Mouse (Mus musculus) cortical plate, adult 2 months (tissue): ENCODE results near the gene Tenm2. TPM values are rescaled to one million over a fixed set of nuclear protein-coding genes. Genes with fewer than 3 reads are reported as not detected.

Experiments used
- H3K27ac ChIP-seq: fragments of 200-500 bp; 2 replicates; pipeline ENCODE4 v1.5.1; 2012; ENCODE audit warnings: low read length, control low read depth, inconsistent platforms; ENCODE audit not compliant: insufficient read depth
- H3K4me1 ChIP-seq: fragments of 200-500 bp; 2 replicates; pipeline ENCODE4 v1.6.1; 2011; ENCODE audit warnings: low read length; ENCODE audit not compliant: control insufficient read depth, insufficient read depth
- H3K4me3 ChIP-seq: fragments of 200-500 bp; 2 replicates; pipeline ENCODE4 v1.5.1; 2011; ENCODE audit warnings: mild to moderate bottlenecking, low read length, control low read depth; ENCODE audit not compliant: insufficient read depth
- CTCF ChIP-seq: fragments of 200-500 bp; IDR thresholded peaks from 2 replicates; pipeline ENCODE4 v1.5.1; 2011; ENCODE audit warnings: mild to moderate bottlenecking, control low read depth, low read length; ENCODE audit not compliant: insufficient read depth; ENCODE audit errors: extremely low read depth
- POLR2A ChIP-seq: fragments of 200-500 bp; IDR thresholded peaks from 2 replicates; pipeline ENCODE4 v1.6.1; 2011; ENCODE audit warnings: mild to moderate bottlenecking, low read length, control low read depth; ENCODE audit not compliant: insufficient read depth; ENCODE audit errors: extremely low read depth
- polyA plus RNA-seq: library from polyadenylated mRNA; depleted of rRNA; stranded (reverse); fragments of >200 nt; gene quantifications from 2 replicates; pipeline ENCODE4 v1.2.3, GENCODE M21; 2012

Gene Tenm2
- polyA plus RNA-seq, 1 experiment: 26.6 TPM

DNA sequence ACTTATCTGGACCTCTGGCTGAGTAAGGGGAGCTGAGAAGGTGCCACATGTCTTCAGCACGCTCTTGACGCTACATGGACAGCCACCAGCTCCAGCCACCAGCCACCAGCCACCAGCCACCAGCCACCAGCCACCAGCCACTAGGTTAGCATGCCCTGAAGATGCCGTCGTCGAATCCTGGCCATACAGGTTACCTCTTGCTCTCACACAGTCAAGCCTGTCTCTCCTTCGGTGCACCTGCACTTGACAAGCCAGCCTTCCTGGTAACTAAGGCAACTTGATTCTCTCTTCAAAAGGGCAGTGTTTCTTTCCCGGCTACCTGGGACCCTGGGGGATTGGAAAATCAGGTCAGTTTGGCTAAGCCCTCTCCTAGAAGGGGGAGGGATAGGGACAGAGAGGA, 1262.6 kb downstream of the Tenm2 start:
- Histone ChIP-seq H3K4me3 (no peak overlapping the region), H3K4me1 (no peaks in the 10 kb centered on the region), H3K27ac (no peak overlapping the region)
- TF ChIP-seq POLR2A (no peak), CTCF (no peak)

DNA sequence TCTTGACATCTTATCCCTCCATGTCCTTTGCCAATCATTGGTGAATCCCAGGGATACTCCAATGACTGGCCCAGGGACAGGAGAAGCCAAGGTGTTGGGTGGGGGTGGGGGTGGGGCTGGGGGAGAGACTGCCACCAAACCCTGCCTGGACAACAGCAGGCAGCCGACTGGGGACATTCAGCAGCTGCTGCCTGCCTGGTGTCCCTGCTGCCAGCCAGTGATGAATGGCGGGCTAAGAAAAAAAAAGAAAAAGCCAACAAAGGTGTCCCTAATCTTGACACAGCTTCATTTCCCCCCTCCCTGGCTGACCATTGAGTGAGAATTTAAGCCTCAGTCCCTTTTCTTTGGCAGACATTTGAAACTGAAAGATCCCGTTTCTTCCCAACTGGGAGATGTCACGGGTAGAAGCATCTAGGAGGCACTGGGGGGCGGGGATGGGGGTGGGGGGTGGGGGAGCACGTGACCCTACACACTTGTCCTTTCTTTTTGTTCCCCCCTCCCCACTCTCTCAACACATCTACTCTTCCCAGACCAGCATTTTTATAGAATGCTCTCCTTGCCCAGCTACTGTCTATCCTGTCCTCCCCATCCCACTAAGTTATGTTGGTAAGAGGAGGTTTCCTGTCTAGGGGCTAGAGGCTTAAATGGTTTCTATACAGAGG, 1263.4 kb downstream of the Tenm2 start:
- Histone ChIP-seq H3K27ac (no peak overlapping the region), H3K4me1 (no peaks in the 10 kb centered on the region), H3K4me3 (no peak overlapping the region)
- TF ChIP-seq POLR2A: no peak

DNA sequence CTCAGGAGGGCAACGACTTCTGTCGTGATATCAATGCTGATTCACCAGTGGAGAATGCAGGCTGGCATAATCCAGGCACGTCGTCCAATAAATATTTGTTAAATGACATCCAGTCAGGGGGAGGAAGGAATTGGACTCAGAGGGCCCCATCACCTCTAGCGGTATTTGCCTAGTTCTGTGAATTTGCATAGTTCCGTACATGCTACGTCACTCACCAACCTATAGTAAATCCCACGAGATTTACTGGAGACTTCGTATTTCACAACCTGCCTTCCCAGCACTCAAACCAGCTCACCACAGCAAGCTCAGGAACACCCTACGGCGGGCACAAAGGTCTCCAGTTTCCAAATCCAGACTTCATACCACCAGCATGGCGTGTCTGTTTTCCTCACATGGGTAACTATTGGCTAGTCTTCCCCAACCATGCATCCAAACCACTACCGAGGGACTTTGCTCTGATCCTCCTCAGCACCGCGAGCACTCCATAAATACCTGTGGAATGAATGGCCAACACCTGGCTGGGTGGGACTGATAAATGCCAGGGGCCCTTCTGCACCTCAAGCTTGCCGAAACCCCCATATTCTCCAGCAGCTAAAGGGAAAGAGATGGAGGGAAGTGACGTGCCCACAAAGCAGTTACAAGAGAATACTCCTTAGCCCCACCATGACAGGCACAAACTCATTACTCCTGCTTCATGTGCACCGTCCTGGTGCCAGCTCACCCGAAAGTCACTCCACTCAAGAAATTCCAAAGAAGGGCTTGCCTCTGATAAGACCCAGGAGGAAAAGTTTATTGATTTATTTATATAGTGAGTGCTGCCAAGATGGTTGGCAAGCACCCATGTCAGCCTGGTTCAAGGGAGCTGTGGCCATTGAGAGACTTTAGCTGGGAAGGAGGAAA, 1264.7 kb downstream of the Tenm2 start:
- no peaks in the 10 kb centered on the region for H3K4me1 ChIP-seq
- H3K27ac ChIP-seq: no peak overlapping the region
- no peak overlapping the region for H3K4me3 ChIP-seq
- TF ChIP-seq POLR2A: no peak
- TF ChIP-seq CTCF: no peak

DNA sequence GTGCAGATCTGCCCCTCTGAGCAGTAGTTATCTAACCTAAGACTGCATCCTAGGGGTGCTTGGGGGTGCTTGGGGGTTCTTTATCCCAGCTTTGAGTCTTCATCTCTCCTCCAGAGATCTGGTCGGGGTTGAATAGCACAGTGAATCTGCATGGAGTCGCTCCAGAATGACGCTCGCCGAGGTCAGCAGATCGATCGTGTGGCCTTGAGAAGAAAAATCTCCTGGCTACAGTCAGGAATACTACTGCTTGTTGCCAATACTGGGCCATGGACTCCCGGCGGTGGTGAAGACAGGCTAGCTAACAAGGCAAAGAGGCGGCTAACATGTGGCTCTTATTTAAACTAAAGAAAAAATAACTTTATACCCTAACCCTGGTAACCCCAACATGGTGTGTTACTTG, 1267.5 kb downstream of the Tenm2 start:
- Histone ChIP-seq H3K4me3 (no peak overlapping the region), H3K4me1 (no peaks in the 10 kb centered on the region), H3K27ac (no peak overlapping the region)
- TF ChIP-seq CTCF (no peak), POLR2A (no peak)

DNA sequence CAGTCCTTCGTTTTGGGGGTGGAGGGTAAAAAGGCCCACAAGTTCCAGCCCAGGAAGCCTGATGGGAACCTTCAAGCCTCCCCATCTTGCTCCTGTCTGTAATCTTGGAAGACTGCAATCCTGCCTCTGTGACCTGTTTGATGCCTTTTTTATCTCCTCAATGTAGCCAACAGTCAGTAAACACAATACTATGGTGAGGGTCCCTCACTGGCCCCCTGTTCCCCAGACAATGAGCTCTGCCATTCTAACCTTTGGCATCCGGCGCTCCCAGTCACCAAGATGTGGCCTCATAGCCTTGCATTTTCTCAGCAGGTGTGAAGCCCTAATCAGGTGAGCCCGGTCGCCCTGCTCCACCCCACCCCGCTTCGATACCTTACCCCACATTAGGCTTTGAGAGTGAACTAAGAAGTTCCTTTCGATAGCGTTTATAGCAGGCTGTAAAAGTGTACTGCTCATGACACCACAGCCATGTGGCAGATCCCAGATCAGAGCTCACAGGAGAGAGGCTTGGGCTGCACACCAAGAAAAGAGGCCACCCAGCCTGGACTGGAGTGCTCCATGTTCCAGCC, 1271.7 kb downstream of the Tenm2 start:
- H3K4me3 ChIP-seq: no peak overlapping the region
- no peaks in the 10 kb centered on the region for H3K4me1 ChIP-seq
- TF ChIP-seq CTCF: no peak
- TF ChIP-seq POLR2A: no peak
- H3K27ac ChIP-seq: no peak overlapping the region

DNA sequence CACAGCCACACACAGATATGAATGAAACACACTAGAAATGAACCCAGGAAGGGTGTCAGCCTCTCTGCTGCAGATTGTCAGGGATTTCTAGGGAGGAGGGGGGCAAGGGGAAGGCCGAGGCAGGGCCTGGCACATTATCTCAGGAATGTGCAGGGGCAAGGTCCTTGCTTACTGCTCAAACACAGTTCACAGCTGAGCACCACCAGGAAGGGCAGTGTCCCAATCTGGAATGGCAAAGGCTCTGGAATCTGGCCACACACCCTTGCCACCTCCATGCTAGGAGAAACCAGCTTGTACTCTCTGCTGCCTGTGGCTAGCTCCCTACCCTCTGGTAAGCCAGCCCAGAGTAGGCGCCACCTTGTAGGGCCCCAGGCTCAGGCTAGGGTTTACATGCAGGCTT, 1272.2 kb downstream of the Tenm2 start:
- Histone ChIP-seq H3K4me3 (no peak overlapping the region), H3K27ac (no peak overlapping the region), H3K4me1 (no peaks in the 10 kb centered on the region)
- TF ChIP-seq CTCF (no peak), POLR2A (no peak)

DNA sequence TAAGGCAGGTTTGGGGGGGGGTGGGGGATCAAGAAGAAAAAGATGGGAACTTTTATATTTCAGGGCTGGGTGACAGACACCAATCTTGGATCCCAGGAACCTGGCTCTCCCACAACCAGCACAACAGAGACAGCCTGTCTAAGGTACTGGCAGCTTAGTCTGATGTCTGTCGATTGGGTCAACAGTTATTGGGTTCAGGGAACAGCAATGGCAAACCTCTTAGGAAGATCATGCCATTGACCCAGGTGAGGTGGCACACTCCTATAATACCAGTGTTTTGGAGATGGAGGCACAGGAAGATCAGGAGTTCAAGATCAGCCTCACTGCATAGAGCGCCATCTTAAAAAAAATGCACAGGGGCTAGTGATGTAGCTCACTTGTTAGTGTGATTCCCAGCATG, 1273.3 kb downstream of the Tenm2 start:
- no peaks in the 10 kb centered on the region for H3K4me1 ChIP-seq
- no peak overlapping the region for H3K27ac ChIP-seq
- TF ChIP-seq POLR2A (no peak), CTCF (no peak)
- no peak overlapping the region for H3K4me3 ChIP-seq

DNA sequence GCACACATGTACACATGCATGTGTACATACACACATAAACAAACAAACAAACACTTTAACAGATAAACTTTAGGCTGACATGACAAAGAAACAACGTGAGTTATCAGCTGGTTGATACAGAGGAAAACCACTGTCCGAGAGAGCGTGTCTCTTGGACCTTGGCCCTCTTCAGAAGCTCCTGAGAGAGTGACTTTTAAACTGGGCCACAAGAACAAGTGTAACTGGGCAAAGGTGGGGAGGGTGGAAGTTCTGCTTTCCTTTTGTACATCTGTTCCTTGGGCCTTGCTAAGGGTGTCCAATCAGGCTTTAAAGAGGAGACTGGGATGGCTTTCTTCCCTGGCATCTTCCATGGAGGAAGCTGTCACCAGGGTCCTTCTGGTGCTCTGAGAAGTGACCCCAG, 1276.5 kb downstream of the Tenm2 start:
- TF ChIP-seq POLR2A: no peak
- TF ChIP-seq CTCF: no peak
- no peaks in the 10 kb centered on the region for H3K4me1 ChIP-seq
- no peak overlapping the region for H3K27ac ChIP-seq
- H3K4me3 ChIP-seq: no peak overlapping the region
